In genomic region chr4:150091887-150092582, GRCm38 (mm10) we compare ENCODE assay signal across 9 mouse cellular contexts. TPM values are rescaled to one million over a fixed set of nuclear protein-coding genes. Genes with fewer than 3 reads are reported as not detected.
A peak's percentile ranks its signal among the peaks of the same experiment; 100 is the strongest.
DNase-seq lines count a peak whose midpoint lies in the region; ATAC-seq and TF ChIP-seq lines count a peak whose summit lies in the region.
"Had no signal": no experiment of that assay in that cellular context is flagged by ENCODE, and none has a peak within 500 bp of the region (broad histone marks: within the 10 kb centered on the region; RNA-seq: fewer than 3 reads in every experiment).

No protein-coding gene starts in this region.

- H3K4me2 ChIP-seq in liver, embryonic 14.5 days (ENCODE audit: low read depth) = no peak overlapping the region
- H3K4me2 ChIP-seq: liver, embryonic 13.5 days had no signal

- WGBS in liver, embryonic 14.5 days (ENCODE audit: insufficient replicate concordance) = 70% methylated on average over 18 of the region's 18 CpGs

- DNase-seq in kidney, postnatal 14 days = peak; percentile 33
- no peak for DNase-seq in kidney, adult 11 months
- DNase-seq in ES-E14 (ENCODE audit: low read depth, low spot score) = peak; percentile 80
- peak; percentile 68 for DNase-seq in adrenal gland, postnatal 10 days
- DNase-seq in liver, embryonic 14.5 days (ENCODE audit: low read depth in 3 of 3, low spot score in 3 of 3) = no peak
- DNase-seq in thymus, postnatal 14 days = peak; percentile 57
- DNase-seq in frontal cortex, adult 2 months (ENCODE audit: extremely low spot score in 1 of 2, low spot score in 1 of 2) = no peak
- DNase-seq: liver, embryonic 13.5 days had no signal

- no peak for ATAC-seq in liver, embryonic 14.5 days (ENCODE audit: insufficient read depth)

- no peak overlapping the region for H3K9ac ChIP-seq in ES-E14 (ENCODE audit: insufficient read depth, low read depth, low read length, poor library complexity, severe bottlenecking)
- H3K9ac ChIP-seq in liver, embryonic 14.5 days (replicated peaks) = no peak overlapping the region
- H3K9ac ChIP-seq: liver, embryonic 13.5 days had no signal

- H3K36me3 ChIP-seq in ES-E14 (ENCODE audit: control insufficient read depth, insufficient read depth, low read length, poor library complexity, severe bottlenecking) = no peaks in the 10 kb centered on the region
- no peaks in the 10 kb centered on the region for H3K36me3 ChIP-seq in liver, embryonic 14.5 days (replicated peaks; ENCODE audit: control insufficient read depth, insufficient read depth, low read depth)
- H3K36me3 ChIP-seq: liver, embryonic 13.5 days had no signal

- peaks cover 0 to 16% of the 10 kb centered on the region in 2 experiments; a peak in 2 of 4 replicates for H3K4me1 ChIP-seq in ES-E14 (ENCODE audit: control insufficient read depth in 2 of 2, insufficient read depth in 2 of 2, low read length in 2 of 2, poor library complexity in 1 of 2)
- H3K4me1 ChIP-seq in liver, embryonic 14.5 days (replicated peaks; ENCODE audit: control insufficient read depth in 2 of 2, insufficient read depth in 2 of 2, low read length in 1 of 2) = peaks cover 0 to 2% of the 10 kb centered on the region in 2 experiments; a peak in 1 of 4 replicates

- peaks cover 15% of the 10 kb centered on the region for H3K27me3 ChIP-seq in liver, embryonic 14.5 days (ENCODE audit: control insufficient read depth, insufficient read depth, low read length)

- TF ChIP-seq EP300 in liver, embryonic 14.5 days (IDR thresholded peaks at IDR 0.05; ENCODE audit: low read depth) = no peak

- H3K4me3 ChIP-seq in ES-E14 (ENCODE audit: insufficient read depth in 1 of 2, low read depth in 1 of 2, low read length in 2 of 2, poor library complexity in 1 of 2, severe bottlenecking in 1 of 2) = no peak overlapping the region
- H3K4me3 ChIP-seq in liver, embryonic 14.5 days (ENCODE audit: insufficient read depth in 1 of 2, low read depth in 2 of 2, low read length in 2 of 2) = no peak overlapping the region
- H3K4me3 ChIP-seq: liver, embryonic 13.5 days had no signal

- TF ChIP-seq CTCF in liver, embryonic 14.5 days (IDR thresholded peaks at IDR 0.05; ENCODE audit: low read depth) = peak; percentile 83

- H3K27ac ChIP-seq in ES-E14 (ENCODE audit: insufficient read depth, low read depth, low read length, poor library complexity, severe bottlenecking) = no peak overlapping the region
- H3K27ac ChIP-seq in liver, embryonic 14.5 days = no peak overlapping the region
- H3K27ac ChIP-seq: liver, embryonic 13.5 days had no signal

- no peaks in the 10 kb centered on the region for H3K9me3 ChIP-seq in ES-E14 (ENCODE audit: control insufficient read depth, insufficient read depth, low read depth, low read length)
- H3K9me3 ChIP-seq in liver, embryonic 14.5 days (ENCODE audit: control insufficient read depth, low read length) = no peaks in the 10 kb centered on the region
- H3K9me3 ChIP-seq: liver, embryonic 13.5 days had no signal

- in situ Hi-C loops in ES-E14 (cut with MboI; ENCODE audit: low sequenced_read_pairs in 2 of 2, unreplicated experiment in 2 of 2) = no loop called here

TF ChIP-seq in ES-E14, 5 proteins besides CTCF, POLR2A, EP300 and RAD21:
- no peak for TF ChIP-seq CHD2 (IDR thresholded peaks at IDR 0.05; ENCODE audit: low read depth, low read length)
- TF ChIP-seq ZNF384 (IDR thresholded peaks at IDR 0.05; ENCODE audit: low read depth, low read length) = no peak
- no peak for TF ChIP-seq HCFC1 (IDR thresholded peaks at IDR 0.05; ENCODE audit: borderline replicate concordance, insufficient read depth, low read length)
- no peak for TF ChIP-seq ZC3H11A (IDR thresholded peaks at IDR 0.05; ENCODE audit: borderline replicate concordance, low read depth, low read length)
- no peak for TF ChIP-seq MAFK (IDR thresholded peaks at IDR 0.05; ENCODE audit: insufficient read depth, low read depth, low read length)

RNA-seq across cellular contexts. Expression of gene Gpr157, which starts 4.9 kb away (rescaled TPM):
- total RNA-seq in ES-E14 (2012; rRNA removed) = 0.58 and 0.71 TPM in 2 replicates
- 1 to 10 TPM; 2.7 to 4.9 TPM for total RNA-seq in adrenal gland, postnatal 10 days (2021)
- 0.25 and 0.31 TPM in 2 replicates for polyA plus RNA-seq in liver, embryonic 14.5 days (2012; rRNA removed)
- polyA plus RNA-seq in liver, embryonic 14.5 days (2014; fragmentation: Nextera tagmentation; extraction: Ambion mirVana) = 0.05 and 0.08 TPM in 2 replicates
- polyA plus RNA-seq in frontal cortex, adult 2 months (2012; rRNA removed) = 1.4 and 1.8 TPM in 2 replicates

RNA-seq across cellular contexts. Expression of gene Slc2a5, which starts 27.0 kb away (rescaled TPM):
- total RNA-seq in ES-E14 (2012; rRNA removed) = 2.4 and 3.2 TPM in 2 replicates
- under 1 TPM; 0.27 to 0.75 TPM for total RNA-seq in adrenal gland, postnatal 10 days (2021)
- 0.08 and 0.19 TPM in 2 replicates for polyA plus RNA-seq in liver, embryonic 14.5 days (2012; rRNA removed)
- 0.18 and 0.43 TPM in 2 replicates for polyA plus RNA-seq in liver, embryonic 14.5 days (2014; fragmentation: Nextera tagmentation; extraction: Ambion mirVana)
- 4.7 and 7.6 TPM in 2 replicates for polyA plus RNA-seq in frontal cortex, adult 2 months (2012; rRNA removed)

RNA-seq across cellular contexts. Expression of gene Slc2a7, which starts 56.7 kb away (rescaled TPM):
- 2.5 and 2.6 TPM in 2 replicates for total RNA-seq in ES-E14 (2012; rRNA removed)
- total RNA-seq in adrenal gland, postnatal 10 days (2021) = not detected
- polyA plus RNA-seq in liver, embryonic 14.5 days (2012; rRNA removed) = 0.04 TPM in 1 of 2 replicates, not detected in the other
- 0.24 TPM in 1 of 2 replicates, not detected in the other for polyA plus RNA-seq in liver, embryonic 14.5 days (2014; fragmentation: Nextera tagmentation; extraction: Ambion mirVana)
- not detected in 2 replicates for polyA plus RNA-seq in frontal cortex, adult 2 months (2012; rRNA removed)
- polyA plus RNA-seq: liver, embryonic 13.5 days; stomach, embryonic 14.5 days had no signal

Comparison
In these comparisons a context has a peak if more than half of its experiments do, and no peak if none do; other contexts are left out.
1. DNase-seq: peak in kidney, postnatal 14 days (single experiment), ES-E14 (single experiment), adrenal gland, postnatal 10 days (single experiment) and thymus, postnatal 14 days (single experiment); none in kidney, adult 11 months (single experiment), liver, embryonic 14.5 days (0 of 3) and frontal cortex, adult 2 months (0 of 2).